Mouse (Mus musculus): ENCODE data around the gene Asphd1.

Asphd1 gene

GRCm38 (mm10) chr7:126949403-126949792 is at the start of gene Asphd1:
Asphd1 (minus strand) TSS chr7:126949582.
- in situ Hi-C loops (cut with MboI; ENCODE audit: low sequenced_read_pairs) = no loop called here

DNA sequence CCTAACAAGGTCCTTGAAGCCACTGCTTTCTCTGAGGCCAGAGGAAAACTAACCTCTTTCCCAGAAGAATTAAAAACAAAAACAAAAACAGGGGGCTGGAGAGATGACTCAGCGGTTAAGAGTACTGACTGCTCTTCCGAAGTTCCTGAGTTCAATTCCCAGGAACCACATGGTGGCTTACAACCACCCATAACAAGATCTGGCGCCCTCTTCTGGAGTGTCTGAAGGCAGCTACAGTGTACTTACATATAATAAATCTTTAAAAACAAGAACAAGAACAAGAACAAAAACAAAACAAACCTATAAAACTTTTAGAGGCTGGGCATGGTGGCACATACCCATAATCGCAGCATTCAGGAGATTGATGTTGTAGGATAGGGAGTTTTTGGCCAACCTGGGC is 47.1 kb upstream of the Asphd1 start:
- in situ Hi-C loops (cut with MboI; ENCODE audit: low sequenced_read_pairs) = no loop called here

GRCm38 (mm10) chr7:126988816-126989215 is 39.4 kb upstream of the Asphd1 start:
- in situ Hi-C loops (cut with MboI; ENCODE audit: low sequenced_read_pairs) = no loop called here

DNA sequence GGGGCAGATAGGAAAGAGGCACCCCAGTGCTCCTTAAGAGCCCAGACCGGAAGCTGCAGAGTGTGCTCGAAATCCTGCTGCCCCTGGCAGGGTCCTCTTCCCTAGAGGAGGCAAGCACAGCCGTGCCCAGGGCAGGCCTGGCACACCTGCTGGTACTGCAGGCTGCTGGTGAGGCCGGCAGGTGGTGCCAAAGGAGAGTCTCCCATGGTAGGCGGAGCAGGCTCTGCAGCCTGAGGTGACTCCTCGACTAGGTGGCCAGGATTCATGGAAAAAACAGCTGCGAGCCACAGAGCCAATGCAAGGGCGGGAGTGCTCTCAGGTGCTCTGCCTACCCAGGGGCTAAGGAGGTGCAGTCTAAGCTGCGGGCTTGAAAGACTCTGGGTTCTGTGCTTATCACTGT is 36.9 kb upstream of the Asphd1 start:
- in situ Hi-C loops (cut with MboI; ENCODE audit: low sequenced_read_pairs) = no loop called here

GRCm38 (mm10) chr7:126984667-126985444 is 35.5 kb upstream of the Asphd1 start:
- in situ Hi-C loops (cut with MboI; ENCODE audit: low sequenced_read_pairs) = no loop called here

DNA sequence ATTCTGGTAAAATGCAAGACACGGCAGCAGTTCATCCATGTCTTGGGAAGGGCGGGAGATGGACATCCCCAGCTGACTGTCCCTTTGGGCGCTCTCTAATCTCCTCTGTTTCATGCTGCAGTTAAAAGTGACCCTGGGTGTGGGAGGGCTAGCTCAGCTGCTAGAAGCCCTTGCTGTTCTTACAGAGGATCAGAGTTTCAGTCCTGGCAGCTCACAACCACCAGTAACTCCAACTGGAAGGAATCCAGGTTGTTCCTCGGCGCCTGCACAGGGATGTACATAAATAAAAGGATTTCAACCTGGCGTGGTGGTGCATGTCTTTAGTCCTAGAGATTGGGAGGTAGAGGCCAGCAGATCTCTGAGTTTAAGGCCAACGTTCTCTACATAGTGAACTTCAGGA is 33.7 kb upstream of the Asphd1 start:
- in situ Hi-C loops (cut with MboI; ENCODE audit: low sequenced_read_pairs) = no loop called here

GRCm38 (mm10) chr7:126982054-126982453 is 32.7 kb upstream of the Asphd1 start:
- in situ Hi-C loops (cut with MboI; ENCODE audit: low sequenced_read_pairs) = no loop called here

DNA sequence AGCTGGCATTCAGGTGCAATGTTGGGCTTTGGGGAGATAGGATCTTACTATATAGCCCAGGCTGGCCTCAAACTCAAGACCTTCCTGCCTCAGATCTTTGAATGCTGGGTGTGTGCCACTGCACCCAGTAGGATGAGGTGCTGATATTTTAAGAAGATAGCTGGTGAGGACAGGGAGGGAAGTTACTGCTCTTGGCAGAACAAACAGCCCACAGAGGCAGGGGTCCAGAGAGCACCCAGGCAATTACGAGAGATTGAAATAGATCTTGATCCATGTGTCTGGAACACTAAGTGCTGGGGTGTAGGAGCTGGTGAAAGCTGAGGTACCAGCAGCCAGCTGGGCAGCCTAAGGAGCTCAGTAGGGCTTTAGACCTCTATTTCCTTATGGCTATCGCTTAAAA is 32.2 kb upstream of the Asphd1 start:
- in situ Hi-C loops (cut with MboI; ENCODE audit: low sequenced_read_pairs) = no loop called here

DNA sequence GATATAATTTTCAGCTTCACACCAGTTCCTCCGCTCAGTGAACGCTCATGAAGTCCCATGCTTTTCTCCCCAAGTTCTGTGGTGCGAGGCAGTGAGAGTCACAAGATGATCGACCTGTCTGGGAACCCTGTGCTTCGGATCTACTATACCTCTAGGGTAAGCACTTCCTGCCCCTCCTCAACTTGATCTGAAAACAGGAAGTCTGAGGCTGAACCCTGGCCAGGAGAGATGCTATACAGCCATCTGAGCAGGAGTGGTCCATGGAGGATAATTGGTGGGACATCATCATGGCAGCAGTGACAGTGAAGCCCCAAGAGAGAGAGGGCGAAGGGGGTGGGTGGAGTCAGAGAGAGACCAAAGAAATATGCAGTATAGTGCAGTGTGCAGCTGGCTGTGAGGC is 29.5 kb upstream of the Asphd1 start:
- in situ Hi-C loops (cut with MboI; ENCODE audit: low sequenced_read_pairs) = no loop called here

GRCm38 (mm10) chr7:126976878-126977459 is 27.6 kb upstream of the Asphd1 start:
- in situ Hi-C loops (cut with MboI; ENCODE audit: low sequenced_read_pairs) = no loop called here

DNA sequence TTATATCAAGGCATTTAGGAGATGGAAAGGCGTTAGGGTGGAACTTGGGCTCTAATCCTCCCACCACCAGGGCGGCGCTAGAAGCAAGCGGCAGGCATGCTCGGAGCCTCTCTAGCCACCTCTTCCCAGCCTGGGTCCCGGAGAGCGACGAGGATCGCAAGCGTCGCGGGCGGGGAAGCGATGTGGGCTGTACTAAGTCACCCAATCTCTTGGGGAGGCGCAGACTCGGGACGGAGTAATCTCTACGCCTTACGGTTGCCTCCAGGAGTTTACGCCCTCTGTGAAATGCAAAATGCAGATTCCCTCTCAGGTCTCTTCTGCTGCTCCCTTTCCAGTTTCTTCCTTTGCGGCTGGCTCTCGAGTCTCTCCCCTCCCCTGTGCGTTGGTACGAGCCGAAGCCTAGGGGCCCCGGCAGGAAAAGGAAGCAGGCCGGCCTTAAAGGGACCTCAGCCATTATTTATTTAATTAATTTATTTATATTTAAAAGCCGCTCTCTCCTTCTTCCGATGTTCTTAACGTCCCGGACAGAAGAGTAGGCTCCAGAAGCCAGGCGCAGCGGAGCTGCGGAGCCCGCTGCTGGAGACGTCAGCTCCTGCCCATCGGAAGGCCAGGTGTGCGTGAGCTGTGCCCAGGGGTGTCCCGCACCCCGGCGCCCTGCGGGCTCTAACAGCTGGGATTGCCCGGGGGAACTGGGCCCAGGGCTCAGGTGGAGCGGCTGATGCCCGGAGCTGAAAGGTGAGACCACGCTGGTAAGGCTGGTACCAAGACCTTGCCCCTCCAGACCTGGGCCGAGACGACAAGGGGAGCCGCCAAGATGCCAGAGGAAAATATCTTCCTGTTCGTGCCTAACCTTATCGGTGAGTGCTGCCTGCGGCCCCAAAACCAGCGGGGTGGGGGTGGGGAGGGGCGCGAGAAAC is 26.8 kb upstream of the Asphd1 start, which contains the start of gene Cdiptos:
Gene Cdiptos, minus strand, starts transcription at position 149 of the 917 bp plus-strand sequence.
- in situ Hi-C loops (cut with MboI; ENCODE audit: low sequenced_read_pairs) = no loop called here

- in situ Hi-C loops (cut with MboI; ENCODE audit: low sequenced_read_pairs) = no loop called here
Measured at GRCm38 (mm10) chr7:126975893-126975949, 26.3 kb upstream of the Asphd1 start, which contains the start of gene Cdipt. Cdipt (plus strand) TSS chr7:126975914.

DNA sequence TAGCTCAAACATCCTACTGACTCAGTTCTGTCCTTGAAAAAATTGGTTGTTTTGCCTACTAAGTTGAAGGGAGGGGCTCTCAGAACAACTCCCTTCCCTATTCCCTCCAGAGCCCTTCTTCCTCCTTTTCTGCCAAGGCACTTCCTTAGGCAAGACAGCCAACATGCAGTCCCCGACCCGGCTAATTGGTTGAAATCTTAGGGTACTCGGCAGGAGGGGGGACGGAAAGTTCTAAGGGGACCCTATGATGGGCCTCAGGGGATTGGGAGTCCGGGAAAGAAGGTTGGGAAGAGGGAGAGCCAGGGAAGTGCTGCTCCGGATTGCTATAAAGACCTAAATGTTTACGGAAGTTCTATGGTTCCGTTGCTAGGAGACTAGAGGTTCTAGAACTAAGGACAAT is 26.1 kb upstream of the Asphd1 start:
- in situ Hi-C loops (cut with MboI; ENCODE audit: low sequenced_read_pairs) = no loop called here

DNA sequence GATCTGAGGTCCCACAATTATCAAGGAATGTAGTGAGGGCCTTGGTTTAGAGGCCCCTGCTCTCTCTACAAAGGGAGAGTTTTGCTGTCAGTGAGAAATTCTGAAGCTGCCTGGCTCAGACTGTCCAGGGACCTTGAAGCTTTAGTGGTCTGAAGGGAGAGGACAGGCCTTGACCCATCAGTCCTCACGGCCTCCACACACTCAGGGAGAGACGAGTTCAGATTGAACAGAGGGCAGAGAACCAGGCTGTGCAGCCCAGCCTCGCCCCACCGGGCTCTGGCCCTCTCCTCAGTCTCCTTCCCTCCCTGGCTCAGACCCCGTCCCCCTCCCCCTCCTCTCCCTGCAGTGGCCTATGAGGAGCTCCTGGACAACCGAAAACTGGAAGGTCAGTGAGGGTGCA is 18.0 kb upstream of the Asphd1 start:
- in situ Hi-C loops (cut with MboI; ENCODE audit: low sequenced_read_pairs) = no loop called here

- in situ Hi-C loops (cut with MboI; ENCODE audit: low sequenced_read_pairs) = no loop called here
Measured at GRCm38 (mm10) chr7:126965568-126965967, 16.2 kb upstream of the Asphd1 start.

- in situ Hi-C loops (cut with MboI; ENCODE audit: low sequenced_read_pairs) = no loop called here
Measured at GRCm38 (mm10) chr7:126963548-126964286, 14.3 kb upstream of the Asphd1 start.

GRCm38 (mm10) chr7:126961965-126962364 is 12.6 kb upstream of the Asphd1 start:
- in situ Hi-C loops (cut with MboI; ENCODE audit: low sequenced_read_pairs) = no loop called here

DNA sequence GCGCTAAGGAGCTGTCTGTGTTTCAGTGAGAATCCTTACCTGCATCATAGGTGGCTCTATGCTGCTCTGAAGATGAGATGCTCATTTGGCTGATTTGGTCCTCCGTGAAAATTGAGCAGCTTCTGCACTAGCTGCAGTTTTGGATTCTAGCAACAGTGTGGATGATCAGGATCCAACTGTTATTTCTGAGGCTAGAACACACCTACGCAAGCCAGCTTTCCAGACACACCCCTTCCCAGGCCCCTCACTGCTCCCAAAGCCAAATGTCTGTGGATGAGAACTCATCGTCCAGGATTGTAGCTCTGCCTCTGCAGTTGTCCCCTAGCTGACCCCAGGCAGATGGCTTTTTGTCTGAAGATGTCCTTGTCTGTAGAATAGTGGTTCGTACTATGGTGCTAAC is 11.7 kb upstream of the Asphd1 start:
- in situ Hi-C loops (cut with MboI; ENCODE audit: low sequenced_read_pairs) = no loop called here

DNA sequence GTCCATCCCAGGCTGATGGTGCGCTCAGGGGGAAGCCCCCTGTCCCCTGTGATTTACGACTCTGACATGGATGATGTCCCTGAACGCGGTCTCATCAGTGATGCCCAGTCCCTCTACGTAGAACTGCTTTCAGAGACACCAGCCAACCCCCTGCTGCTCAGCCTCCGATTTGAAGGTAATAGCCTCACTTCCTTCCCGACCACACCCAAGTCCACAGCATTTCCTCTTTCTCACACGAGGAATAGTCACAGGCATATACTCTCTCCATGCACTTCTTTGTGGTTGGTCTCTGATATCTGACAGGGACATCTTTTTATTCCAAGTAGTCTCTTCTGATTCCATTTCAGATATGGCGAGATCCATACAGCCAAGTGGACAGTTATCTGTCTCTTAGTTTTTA is 10.4 kb upstream of the Asphd1 start:
- in situ Hi-C loops (cut with MboI; ENCODE audit: low sequenced_read_pairs) = no loop called here

- in situ Hi-C loops (cut with MboI; ENCODE audit: low sequenced_read_pairs) = no loop called here
Measured at GRCm38 (mm10) chr7:126955125-126955524, 5.7 kb upstream of the Asphd1 start.

DNA sequence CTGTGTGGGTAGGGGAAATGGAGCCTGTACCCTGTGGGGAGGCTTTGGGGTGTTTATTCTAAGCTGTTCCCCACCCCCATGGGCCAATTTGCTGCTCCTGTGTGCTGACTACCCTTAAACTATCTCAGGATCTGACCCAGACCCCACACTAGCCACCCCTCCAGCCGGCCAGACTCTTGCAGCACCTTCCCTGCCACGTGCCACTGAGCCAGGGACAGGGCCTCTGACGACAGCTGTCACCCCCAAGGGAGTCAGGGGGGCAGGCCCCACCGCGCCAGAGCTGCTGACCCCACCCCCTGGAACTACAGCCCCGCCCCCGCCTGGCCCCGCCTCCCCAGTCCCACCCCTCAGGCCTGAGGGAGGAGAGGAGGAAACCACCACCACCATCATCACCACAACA is 3.3 kb upstream of the Asphd1 start:
- in situ Hi-C loops (cut with MboI; ENCODE audit: low sequenced_read_pairs) = no loop called here

All from CH12F3 (cell line).